Mouse (Mus musculus): ENCODE data around the gene Gamt.

GRCm38 (mm10) chr10:80248971-80249640 lies 11.7 kb downstream of the Gamt start, which contains the start of gene Ndufs7:
- TF ChIP-seq POLR2A (IDR thresholded peaks at IDR 0.05; ENCODE audit: borderline replicate concordance, extremely low read depth, low read depth, low read length), result peak; percentile 93
- no peak for TF ChIP-seq CTCF (IDR thresholded peaks at IDR 0.05; ENCODE audit: insufficient read depth, low read length)
